Mouse (Mus musculus): ENCODE measurements around the gene Asb8. TPM values are rescaled to one million over a fixed set of nuclear protein-coding genes. Genes with fewer than 3 reads are reported as not detected.

Asb8 gene
- polyA plus RNA-seq, 1 experiment = 32.8 TPM

DNA sequence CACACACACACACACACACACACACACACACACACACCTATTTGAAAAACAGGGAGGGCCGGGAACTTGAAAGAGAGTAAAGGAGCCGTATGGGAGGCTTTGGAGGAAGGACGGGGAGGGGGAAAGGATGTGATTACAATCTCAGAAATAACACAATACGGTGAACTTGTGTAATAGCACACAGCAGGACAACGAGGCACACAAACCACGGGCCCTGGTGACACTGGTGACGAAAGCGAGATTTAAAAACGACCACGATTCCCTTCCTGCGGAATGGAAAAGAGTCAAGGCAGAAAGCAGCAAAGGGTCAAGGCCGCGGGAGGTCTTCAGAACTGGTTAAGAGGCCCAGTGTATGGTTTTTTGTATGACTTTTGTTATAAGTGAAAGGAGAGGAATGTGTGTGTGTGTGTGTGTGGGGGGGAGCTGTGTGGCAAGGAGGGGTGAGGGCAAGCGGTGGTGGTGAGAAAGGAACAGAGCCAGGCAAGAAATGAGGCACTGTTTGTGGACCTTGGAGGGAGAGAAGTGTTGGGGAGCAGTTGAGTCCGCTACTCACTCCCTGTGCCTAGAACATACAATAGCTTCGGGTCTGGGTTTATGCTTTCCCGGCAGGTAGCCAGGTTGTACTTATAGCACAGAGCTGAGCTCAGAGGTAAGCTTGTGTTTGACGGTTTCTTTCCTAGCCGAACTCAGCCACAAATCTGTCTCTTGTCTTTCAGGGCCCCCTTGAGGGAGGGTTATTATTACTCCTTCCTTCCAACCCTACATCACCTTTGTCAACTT lies 4.2 kb downstream of the Asb8 start:
- 74% methylated on average over 19 of the region's 19 CpGs for WGBS
- DNase-seq (ENCODE audit: low read depth, low spot score) = no peak

- 56% methylated on average over 1 of the region's 1 CpGs for WGBS
- DNase-seq (ENCODE audit: low read depth, low spot score) = no peak
Observed at GRCm38 (mm10) chr15:98157253-98157652, 8.2 kb downstream of the Asb8 start.

GRCm38 (mm10) chr15:98155944-98156343 lies 9.5 kb downstream of the Asb8 start:
- 57% methylated on average over 4 of the region's 4 CpGs for WGBS

DNA sequence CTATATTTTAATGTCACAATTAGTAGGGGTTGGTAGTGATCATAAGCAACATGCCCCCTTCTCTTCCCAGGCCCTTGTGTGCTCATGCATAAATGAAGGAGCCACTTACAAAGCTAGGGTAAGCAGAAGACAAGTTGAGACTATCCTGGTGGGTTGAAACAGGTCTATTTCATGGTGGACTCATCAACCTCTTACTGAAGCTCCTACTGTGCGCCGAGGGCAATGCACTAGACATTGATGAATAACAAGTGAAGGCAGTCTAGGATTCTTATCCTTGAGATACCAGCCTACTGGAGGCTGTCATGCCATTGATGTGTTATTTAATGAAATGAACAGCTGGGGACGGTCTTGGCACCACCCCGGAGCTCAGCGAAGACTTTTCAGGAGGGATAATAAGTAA lies 10.2 kb downstream of the Asb8 start:
- DNase-seq (ENCODE audit: low read depth, low spot score) = no peak
- WGBS = 94% methylated on average over 5 of the region's 5 CpGs

More at GRCm38 (mm10) chr15:98155944-98156343, 9.5 kb downstream of the Asb8 start:
- DNase-seq (ENCODE audit: low read depth, low spot score) = no peak

DNA sequence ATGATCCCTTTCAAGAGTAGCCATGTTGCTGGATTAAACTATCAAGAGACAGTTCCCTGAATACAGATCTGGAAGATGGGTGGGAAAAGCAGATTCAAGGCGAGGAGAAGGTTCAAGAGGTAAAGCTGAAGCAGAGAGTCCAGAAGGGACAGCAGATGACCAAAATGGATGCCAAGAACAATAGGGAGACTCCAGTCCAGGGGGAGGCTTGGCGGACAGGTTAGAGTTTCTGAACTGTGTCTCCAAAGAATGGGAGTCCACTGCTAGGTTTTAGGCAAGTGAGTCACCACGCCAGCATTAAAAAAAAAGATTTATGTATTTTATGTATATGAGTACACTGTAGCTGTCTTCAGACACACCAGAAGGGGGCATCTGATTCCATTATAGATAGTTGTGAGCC lies 10.8 kb downstream of the Asb8 start:
- WGBS = 77% methylated on average over 3 of the region's 3 CpGs
- no peak for DNase-seq (ENCODE audit: low read depth, low spot score)

- WGBS = 64% methylated on average over 4 of the region's 4 CpGs
- no peak for DNase-seq (ENCODE audit: low read depth, low spot score)
Observed at GRCm38 (mm10) chr15:98154146-98154545, 11.3 kb downstream of the Asb8 start.

- 32% methylated on average over 3 of the region's 3 CpGs for WGBS
- no peak for DNase-seq (ENCODE audit: low read depth, low spot score)
Observed at GRCm38 (mm10) chr15:98153625-98154024, 11.8 kb downstream of the Asb8 start.

DNA sequence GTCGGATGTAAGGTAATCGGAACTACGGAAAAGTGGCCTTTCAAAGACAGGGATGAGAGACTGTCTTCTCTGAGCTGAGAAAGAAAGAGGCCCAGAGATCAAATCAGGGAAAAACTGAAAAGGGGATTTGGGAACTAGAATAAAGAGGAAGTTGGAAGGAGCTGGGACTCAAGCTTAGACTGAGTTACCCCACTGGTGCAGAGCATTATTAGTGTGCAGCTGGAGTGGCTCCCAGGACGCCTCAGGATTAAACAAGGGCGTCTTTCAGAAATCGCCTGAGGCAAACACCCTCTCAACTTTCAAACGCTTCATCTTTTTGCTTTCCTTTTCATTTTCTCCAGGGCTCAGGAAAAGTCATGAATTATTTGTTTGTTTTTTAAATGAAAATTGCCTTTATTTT lies 12.5 kb downstream of the Asb8 start:
- DNase-seq (ENCODE audit: low read depth, low spot score) = no peak
- WGBS = 79% methylated on average over 7 of the region's 7 CpGs

GRCm38 (mm10) chr15:98149166-98149602 lies 16.2 kb downstream of the Asb8 start:
- no peak for DNase-seq (ENCODE audit: low read depth, low spot score)
- WGBS = 53% methylated on average over 10 of the region's 10 CpGs

DNA sequence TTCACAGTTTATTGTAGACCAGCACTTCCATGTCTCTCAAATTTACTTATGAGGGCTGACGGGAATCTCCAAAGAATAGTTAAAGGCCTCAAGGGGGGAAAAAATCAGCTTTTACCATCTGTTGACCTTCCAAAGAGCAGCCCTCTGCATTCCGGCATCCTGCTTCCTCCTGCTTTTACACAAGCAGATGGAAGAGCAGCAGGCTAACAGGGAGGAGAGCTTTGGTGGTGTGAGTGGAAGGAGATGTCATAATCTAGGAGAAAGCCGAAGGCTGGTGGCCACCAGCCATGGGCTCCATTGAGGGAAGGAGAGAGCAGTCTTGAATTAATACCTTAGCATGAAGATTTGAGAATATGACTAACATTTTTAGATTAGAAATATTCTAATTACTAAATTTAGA lies 17.1 kb downstream of the Asb8 start:
- WGBS = 79% methylated on average over 3 of the region's 3 CpGs

GRCm38 (mm10) chr15:98145559-98146181 lies 19.8 kb downstream of the Asb8 start:
- peak; percentile 69 for DNase-seq (ENCODE audit: low read depth, low spot score)
- 2% methylated on average over 38 of the region's 38 CpGs for WGBS

More for the DNA sequence above, 17.1 kb downstream of the Asb8 start:
- no peak for DNase-seq (ENCODE audit: low read depth, low spot score)

DNA sequence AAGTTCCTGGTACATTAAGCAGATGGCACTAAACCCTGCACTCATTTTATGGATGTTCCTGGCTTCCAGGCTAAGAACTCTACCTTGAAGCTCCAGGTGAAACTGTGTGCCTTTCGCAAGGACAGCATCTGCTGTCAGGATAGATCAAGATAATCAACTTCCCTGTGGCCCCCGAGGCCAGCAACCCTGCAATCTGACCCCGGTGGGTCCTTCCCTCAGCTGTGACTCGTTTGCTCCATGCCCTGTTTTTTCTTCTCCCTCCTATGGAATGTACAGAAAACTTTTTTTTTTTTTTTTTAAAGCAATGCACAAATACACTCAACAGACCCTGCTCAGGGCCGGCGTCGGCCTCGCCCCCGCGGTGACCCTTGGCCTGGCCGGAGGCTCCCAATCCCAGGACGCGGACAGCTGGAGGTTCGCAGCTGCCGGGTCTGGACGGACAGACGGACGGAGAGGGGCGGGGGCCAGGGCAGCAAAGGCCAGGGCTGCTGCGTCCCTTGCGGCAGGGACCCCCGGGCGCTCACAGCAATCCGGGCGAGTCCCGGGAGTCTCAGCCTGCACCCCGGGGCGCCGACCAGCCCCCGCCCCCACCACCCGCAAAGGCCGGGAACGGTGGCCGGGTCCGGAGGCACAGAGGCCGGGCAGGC lies 20.4 kb downstream of the Asb8 start:
- under 1% methylated on average over 36 of the region's 36 CpGs for WGBS
- peak; percentile 8 for DNase-seq (ENCODE audit: low read depth, low spot score)

DNA sequence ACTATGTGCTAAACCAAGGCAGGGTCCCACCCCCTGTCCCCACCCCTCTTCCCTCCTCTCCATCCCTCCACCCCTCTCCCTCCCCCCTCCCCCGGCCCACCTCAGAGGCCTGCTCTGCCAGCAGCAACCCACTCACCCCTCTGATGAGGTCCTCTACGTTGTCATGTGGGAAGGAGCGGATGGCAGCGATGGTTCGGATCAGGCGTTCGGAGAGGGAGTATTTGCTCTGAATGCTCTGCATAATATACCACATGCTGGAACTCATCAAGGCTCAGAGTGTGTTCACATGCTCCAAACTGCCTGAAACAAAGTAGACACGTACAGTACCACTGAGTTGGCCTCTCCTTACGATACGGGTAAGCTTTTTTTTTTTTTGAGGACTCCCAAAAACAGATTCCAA lies 22.9 kb downstream of the Asb8 start:
- DNase-seq (ENCODE audit: low read depth, low spot score) = no peak
- 92% methylated on average over 10 of the region's 10 CpGs for WGBS

DNA sequence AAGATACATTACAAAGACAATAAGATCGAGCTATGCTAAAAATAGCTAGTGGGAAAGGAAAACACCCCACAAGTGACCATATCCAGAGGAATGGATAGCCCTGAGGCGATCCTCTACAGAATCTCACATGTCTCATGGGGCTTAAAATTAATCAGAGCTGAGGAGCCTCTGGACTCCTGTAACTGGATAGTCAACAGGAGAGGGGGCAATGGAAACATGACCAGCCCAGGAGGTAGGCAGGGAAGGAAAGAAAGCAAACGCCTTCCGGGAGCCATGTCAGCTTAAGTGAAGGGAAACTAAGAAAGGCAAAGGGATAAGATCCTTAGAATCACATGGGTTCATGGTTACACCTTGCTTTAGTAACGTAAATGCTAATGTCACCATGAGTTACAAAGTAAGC lies 24.6 kb downstream of the Asb8 start:
- DNase-seq (ENCODE audit: low read depth, low spot score) = no peak
- 93% methylated on average over 5 of the region's 5 CpGs for WGBS

GRCm38 (mm10) chr15:98139763-98140162 lies 25.7 kb downstream of the Asb8 start:
- DNase-seq (ENCODE audit: low read depth, low spot score) = peak; percentile 37
- WGBS = 33% methylated on average over 7 of the region's 7 CpGs

GRCm38 (mm10) chr15:98136871-98137270 lies 28.6 kb downstream of the Asb8 start:
- WGBS = 89% methylated on average over 9 of the region's 9 CpGs
- no peak for DNase-seq (ENCODE audit: low read depth, low spot score)

- no peak for DNase-seq (ENCODE audit: low read depth, low spot score)
- 93% methylated on average over 13 of the region's 13 CpGs for WGBS
Observed at GRCm38 (mm10) chr15:98135671-98136070, 29.8 kb downstream of the Asb8 start.

- DNase-seq (ENCODE audit: low read depth, low spot score) = no peak
- 75% methylated on average over 3 of the region's 3 CpGs for WGBS
Observed at GRCm38 (mm10) chr15:98134666-98135065, 30.8 kb downstream of the Asb8 start.

GRCm38 (mm10) chr15:98134034-98134433 lies 31.4 kb downstream of the Asb8 start:
- WGBS = 89% methylated on average over 4 of the region's 4 CpGs
- no peak for DNase-seq (ENCODE audit: low read depth, low spot score)

DNA sequence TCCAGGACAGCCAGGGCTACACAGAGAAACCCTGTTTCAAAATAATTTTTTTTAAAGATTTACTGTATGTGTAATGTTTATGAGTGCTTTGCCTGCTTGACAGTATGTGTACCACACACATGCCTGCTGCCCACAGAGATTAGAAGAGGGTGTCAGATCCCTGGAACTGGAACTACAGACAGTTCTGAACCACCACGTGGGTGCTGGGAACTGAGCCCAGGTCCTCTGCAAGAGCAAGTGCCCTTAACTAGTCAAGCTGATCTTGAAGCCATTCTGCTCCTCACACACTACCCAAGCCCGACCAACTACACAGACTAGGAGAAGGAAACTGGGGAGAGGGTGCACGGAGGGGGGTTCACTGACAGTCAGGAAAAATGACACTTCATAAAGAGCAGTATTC lies 32.0 kb downstream of the Asb8 start:
- 96% methylated on average over 3 of the region's 3 CpGs for WGBS
- DNase-seq (ENCODE audit: low read depth, low spot score) = no peak
